Mouse (Mus musculus) ES-Bruce4 (cell line): ENCODE data around the gene Rcan1. TPM values are rescaled to one million over a fixed set of nuclear protein-coding genes. Genes with fewer than 3 reads are reported as not detected.

Source experiments
- H3K27ac ChIP-seq: 2 replicates; pipeline ENCODE4 v1.5.1; 2012; ENCODE audit warnings: low read length, inconsistent platforms; ENCODE audit not compliant: insufficient read depth
- H3K27me3 ChIP-seq: 2 replicates; pipeline ENCODE4 v1.6.1; 2012; ENCODE audit warnings: mild to moderate bottlenecking, low read length, inconsistent platforms; ENCODE audit not compliant: control insufficient read depth, poor library complexity, insufficient read depth, severe bottlenecking
- H3K36me3 ChIP-seq: 2 replicates; pipeline ENCODE4 v1.6.1; 2012; ENCODE audit warnings: inconsistent platforms, mild to moderate bottlenecking, low read length, moderate library complexity; ENCODE audit not compliant: control insufficient read depth, poor library complexity, insufficient read depth, severe bottlenecking
- H3K4me1 ChIP-seq: one replicate; pipeline ENCODE4 v1.8.1; 2011; ENCODE audit warnings: low read length; ENCODE audit not compliant: control insufficient read depth, insufficient read depth
- H3K4me3 ChIP-seq: 2 replicates; pipeline ENCODE4 v1.5.1; 2011; ENCODE audit warnings: low read depth, mild to moderate bottlenecking, low read length
- H3K9ac ChIP-seq: 2 replicates; pipeline ENCODE4 v1.6.1; 2012; ENCODE audit warnings: low read depth, mild to moderate bottlenecking, inconsistent platforms; ENCODE audit not compliant: poor library complexity, severe bottlenecking
- H3K9me3 ChIP-seq: replicated peaks from 2 replicates; pipeline ENCODE4 v1.6.1; 2012; ENCODE audit warnings: mild to moderate bottlenecking, low read length, inconsistent platforms; ENCODE audit not compliant: control insufficient read depth, poor library complexity, insufficient read depth, severe bottlenecking
- CTCF ChIP-seq: IDR thresholded peaks from one replicate; pipeline ENCODE4 v1.8.1; 2011; ENCODE audit warnings: low read depth, low read length
- EP300 ChIP-seq: IDR thresholded peaks from 2 replicates; pipeline ENCODE4 v1.6.1; 2011; ENCODE audit warnings: low read depth, low read length; ENCODE audit not compliant: insufficient read depth
- POLR2A ChIP-seq: IDR thresholded peaks from one replicate; pipeline ENCODE4 v1.8.1; 2011; ENCODE audit warnings: low read length; ENCODE audit not compliant: insufficient read depth
- polyA plus RNA-seq: library from polyadenylated mRNA; stranded (reverse); fragments of >200 nt; gene quantifications from 2 replicates; pipeline ENCODE4 v1.2.4, GENCODE M21; 2011; ENCODE audit warnings: low read depth; ENCODE audit not compliant: missing spikeins, insufficient read depth, insufficient read length

Rcan1 gene
- polyA plus RNA-seq, 1 experiment = 37.2 TPM

GRCm38 (mm10) chr16:92355982-92356381 lies 114.7 kb downstream of the Rcan1 start:
- H3K4me3 ChIP-seq = no peak overlapping the region
- H3K27me3 ChIP-seq = no peaks in the 10 kb centered on the region
- TF ChIP-seq POLR2A = no peak
- no peak for TF ChIP-seq EP300
- no peak for TF ChIP-seq CTCF
- no peaks in the 10 kb centered on the region for H3K9me3 ChIP-seq
- no peaks in the 10 kb centered on the region for H3K4me1 ChIP-seq
- no peaks in the 10 kb centered on the region for H3K36me3 ChIP-seq
- no peak overlapping the region for H3K27ac ChIP-seq
- H3K9ac ChIP-seq = no peak overlapping the region

- no peak for TF ChIP-seq CTCF
- no peak for TF ChIP-seq POLR2A
- TF ChIP-seq EP300 = no peak
- H3K4me3 ChIP-seq = no peak overlapping the region
- H3K27ac ChIP-seq = no peak overlapping the region
- no peaks in the 10 kb centered on the region for H3K4me1 ChIP-seq
- no peaks in the 10 kb centered on the region for H3K9me3 ChIP-seq
- no peak overlapping the region for H3K9ac ChIP-seq
- H3K27me3 ChIP-seq = no peaks in the 10 kb centered on the region
- no peaks in the 10 kb centered on the region for H3K36me3 ChIP-seq
Measured at GRCm38 (mm10) chr16:92355366-92355765, 115.3 kb downstream of the Rcan1 start.

GRCm38 (mm10) chr16:92353897-92354296 lies 116.8 kb downstream of the Rcan1 start:
- no peak overlapping the region for H3K27ac ChIP-seq
- H3K4me1 ChIP-seq = no peaks in the 10 kb centered on the region
- H3K9me3 ChIP-seq = no peaks in the 10 kb centered on the region
- no peak overlapping the region for H3K9ac ChIP-seq
- H3K27me3 ChIP-seq = no peaks in the 10 kb centered on the region
- no peaks in the 10 kb centered on the region for H3K36me3 ChIP-seq
- no peak overlapping the region for H3K4me3 ChIP-seq
- no peak for TF ChIP-seq CTCF
- no peak for TF ChIP-seq EP300
- no peak for TF ChIP-seq POLR2A

- no peak overlapping the region for H3K27ac ChIP-seq
- no peaks in the 10 kb centered on the region for H3K36me3 ChIP-seq
- no peak for TF ChIP-seq CTCF
- no peak for TF ChIP-seq EP300
Measured at GRCm38 (mm10) chr16:92353295-92353694, 117.4 kb downstream of the Rcan1 start.

GRCm38 (mm10) chr16:92348941-92349340 lies 121.7 kb downstream of the Rcan1 start:
- Histone ChIP-seq H3K9me3 (no peaks in the 10 kb centered on the region), H3K27ac (no peak overlapping the region), H3K27me3 (no peaks in the 10 kb centered on the region), H3K9ac (no peak overlapping the region), H3K36me3 (no peaks in the 10 kb centered on the region), H3K4me3 (no peak overlapping the region), H3K4me1 (no peaks in the 10 kb centered on the region)
- TF ChIP-seq CTCF (no peak), POLR2A (no peak), EP300 (no peak)

More at GRCm38 (mm10) chr16:92353295-92353694, 117.4 kb downstream of the Rcan1 start:
- no peaks in the 10 kb centered on the region for H3K27me3 ChIP-seq
- H3K4me1 ChIP-seq = no peaks in the 10 kb centered on the region
- no peak overlapping the region for H3K4me3 ChIP-seq
- H3K9me3 ChIP-seq = no peaks in the 10 kb centered on the region
- H3K9ac ChIP-seq = no peak overlapping the region

GRCm38 (mm10) chr16:92346297-92346916 lies 124.3 kb downstream of the Rcan1 start:
- Histone ChIP-seq H3K9ac (no peak overlapping the region), H3K27ac (no peak overlapping the region), H3K4me1 (no peaks in the 10 kb centered on the region), H3K4me3 (no peak overlapping the region), H3K27me3 (no peaks in the 10 kb centered on the region), H3K9me3 (no peaks in the 10 kb centered on the region), H3K36me3 (no peaks in the 10 kb centered on the region)
- TF ChIP-seq POLR2A (no peak), CTCF (no peak), EP300 (no peak)
